Mouse (Mus musculus) forebrain, postnatal 0 days (tissue): ENCODE data around the gene Kcnh3. TPM values are rescaled to one million over a fixed set of nuclear protein-coding genes. Genes with fewer than 3 reads are reported as not detected.

Source experiments
- ATAC-seq: fragments of 200-750 bp; cut with Nextera tagmentation; 2 replicates; pipeline ENCODE4 v1.8.0; 2017; ENCODE audit warnings: mild to moderate bottlenecking, moderate library complexity
- DNase-seq: peaks from one replicate; pipeline ENCODE4 v3.0.0-alpha.2; 2015
- H3K27ac ChIP-seq: fragments of 300-500 bp; sonication (generic); 2 replicates; pipeline ENCODE4 v1.5.1; 2014; ENCODE audit warnings: low read depth, mild to moderate bottlenecking, antibody characterized with exemption, low read length, moderate library complexity, mixed read lengths
- H3K27me3 ChIP-seq: fragments of 300-500 bp; sonication (generic); 2 replicates; pipeline ENCODE4 v1.6.1; 2014; ENCODE audit warnings: mild to moderate bottlenecking, low read length, mixed read lengths; ENCODE audit not compliant: insufficient read depth
- H3K36me3 ChIP-seq: fragments of 300-500 bp; sonication (generic); 2 replicates; pipeline ENCODE4 v1.6.1; 2014; ENCODE audit warnings: mild to moderate bottlenecking, moderate library complexity; ENCODE audit not compliant: insufficient read depth
- H3K4me1 ChIP-seq: fragments of 300-500 bp; sonication (generic); 2 replicates; pipeline ENCODE4 v1.6.1; 2014; ENCODE audit warnings: antibody characterized with exemption; ENCODE audit not compliant: insufficient read depth
- H3K4me2 ChIP-seq: fragments of 300-500 bp; sonication (generic); 2 replicates; pipeline ENCODE4 v1.6.1; 2014; ENCODE audit warnings: low read depth, mild to moderate bottlenecking, moderate library complexity
- H3K4me3 ChIP-seq: fragments of 300-500 bp; sonication (generic); 2 replicates; pipeline ENCODE4 v1.5.1; 2014; ENCODE audit warnings: low read depth, low read length, mixed read lengths
- H3K9ac ChIP-seq: fragments of 300-500 bp; sonication (generic); 2 replicates; pipeline ENCODE4 v1.6.1; 2014; ENCODE audit warnings: mild to moderate bottlenecking
- H3K9me3 ChIP-seq: fragments of 300-500 bp; sonication (generic); 2 replicates; pipeline ENCODE4 v1.6.1; 2016; ENCODE audit warnings: low read length
- CTCF ChIP-seq: sonication (generic); IDR thresholded peaks from 2 replicates; pipeline ENCODE4 v1.5.1; 2016; ENCODE audit warnings: antibody characterized with exemption, control low read depth, low read depth
- WGBS: fragments of 180-500 bp; shearing (Covaris S2); extraction: QIAGEN DNeasy Blood & Tissue Kit; methylation state at CpG from one replicate; pipeline ENCODE4 v1.1.7; 2014; 5-methylcytosine and 5-hydroxymethylcytosine counted together
- polyA plus RNA-seq: library from polyadenylated mRNA; unstranded; fragments of >200 nt; fragmentation: Nextera tagmentation; extraction: Ambion mirVana; gene quantifications from 2 replicates; pipeline ENCODE4 v1.2.1, GENCODE M21; 2015
- total RNA-seq: library from RNA; depleted of rRNA; stranded (reverse); fragments of >200 nt; gene quantifications from 2 replicates; pipeline ENCODE4 v1.2.3, GENCODE M21; 2014; rRNA removed

The Kcnh3 gene
- total RNA-seq: 22.9 and 435 TPM in 2 replicates
- 7.7 and 8.2 TPM in 2 replicates for polyA plus RNA-seq

- TF ChIP-seq CTCF: peak; percentile 52
- H3K4me2 ChIP-seq: peak within 1 kb of the TSS; percentile 68
- no peaks in the 10 kb centered on the region for H3K9me3 ChIP-seq
- H3K9ac ChIP-seq: peak within 1 kb of the TSS; percentile 50
- H3K4me1 ChIP-seq: no peaks in the 10 kb centered on the region; the same call in 1 of the 2 replicates
- ATAC-seq (peak; percentile 78), DNase-seq (peak; percentile 85)
- H3K27me3 ChIP-seq: peaks cover 65% of the 10 kb centered on the region
- peak within 1 kb of the TSS; percentile 47 for H3K4me3 ChIP-seq
- H3K36me3 ChIP-seq: no peaks in the 10 kb centered on the region
- peak within 1 kb of the TSS; percentile 35; the same call in 1 of the 2 replicates for H3K27ac ChIP-seq
- under 1% methylated on average over 47 of the region's 66 CpGs for WGBS
Observed at GRCm38 (mm10) chr15:99224208-99224911, at the start of gene Kcnh3. Kcnh3 (plus strand) TSS chr15:99224861.

- DNase-seq (no peak), ATAC-seq (no peak)
- Histone ChIP-seq H3K9ac (no peak overlapping the region), H3K36me3 (peaks cover 37% of the 10 kb centered on the region), H3K4me3 (no peak overlapping the region), H3K27me3 (no peaks in the 10 kb centered on the region), H3K9me3 (no peaks in the 10 kb centered on the region), H3K4me1 (no peaks in the 10 kb centered on the region), H3K27ac (no peak overlapping the region), H3K4me2 (no peak overlapping the region)
- 91% methylated on average over 1 of the region's 2 CpGs for WGBS
- TF ChIP-seq CTCF: peak; percentile 13; the same call in 1 of the 2 replicates
Observed at GRCm38 (mm10) chr15:99179639-99180038, 45.0 kb upstream of the Kcnh3 start.

GRCm38 (mm10) chr15:99184217-99184914 lies 40.3 kb upstream of the Kcnh3 start:
- Histone ChIP-seq H3K4me2 (no peak overlapping the region), H3K9me3 (no peaks in the 10 kb centered on the region), H3K4me1 (no peaks in the 10 kb centered on the region), H3K4me3 (no peak overlapping the region), H3K27ac (no peak overlapping the region), H3K36me3 (peaks cover 55% of the 10 kb centered on the region), H3K27me3 (no peaks in the 10 kb centered on the region), H3K9ac (no peak overlapping the region)
- DNase-seq (no peak), ATAC-seq (no peak)
- WGBS: 87% methylated on average over 9 of the region's 9 CpGs
- TF ChIP-seq CTCF: no peak

GRCm38 (mm10) chr15:99194358-99194757 lies 30.3 kb upstream of the Kcnh3 start:
- Histone ChIP-seq H3K9ac (no peak overlapping the region), H3K4me1 (no peaks in the 10 kb centered on the region), H3K4me2 (no peak overlapping the region), H3K4me3 (no peak overlapping the region), H3K27ac (no peak overlapping the region), H3K27me3 (no peaks in the 10 kb centered on the region), H3K9me3 (no peaks in the 10 kb centered on the region), H3K36me3 (peaks cover 15% of the 10 kb centered on the region)
- TF ChIP-seq CTCF: no peak
- DNase-seq: no peak
- 62% methylated on average over 10 of the region's 10 CpGs for WGBS
- no peak for ATAC-seq

- Histone ChIP-seq H3K36me3 (peaks cover 17% of the 10 kb centered on the region), H3K4me2 (no peak overlapping the region), H3K4me3 (no peak overlapping the region), H3K9me3 (no peaks in the 10 kb centered on the region), H3K27me3 (no peaks in the 10 kb centered on the region), H3K27ac (no peak overlapping the region), H3K9ac (no peak overlapping the region), H3K4me1 (no peaks in the 10 kb centered on the region)
- DNase-seq (peak; percentile 61), ATAC-seq (peak; percentile 81)
- WGBS: 16% methylated on average over 6 of the region's 6 CpGs
- no peak for TF ChIP-seq CTCF
Observed at GRCm38 (mm10) chr15:99195043-99195442, 29.6 kb upstream of the Kcnh3 start.

- no peak overlapping the region for H3K4me3 ChIP-seq
- ATAC-seq (no peak), DNase-seq (peak; percentile 73)
- peaks cover 15% of the 10 kb centered on the region for H3K36me3 ChIP-seq
- H3K27me3 ChIP-seq: no peaks in the 10 kb centered on the region
- H3K9me3 ChIP-seq: no peaks in the 10 kb centered on the region
- H3K4me1 ChIP-seq: no peaks in the 10 kb centered on the region
- H3K4me2 ChIP-seq: no peak overlapping the region
- no peak overlapping the region for H3K27ac ChIP-seq
- no peak overlapping the region for H3K9ac ChIP-seq
- peak; percentile 69 for TF ChIP-seq CTCF
Observed at GRCm38 (mm10) chr15:99198761-99199160, 25.9 kb upstream of the Kcnh3 start.

- H3K9ac ChIP-seq: no peak overlapping the region
- DNase-seq (no peak), ATAC-seq (no peak)
- no peaks in the 10 kb centered on the region for H3K27me3 ChIP-seq
- no peak overlapping the region for H3K4me3 ChIP-seq
- peaks cover 38% of the 10 kb centered on the region for H3K36me3 ChIP-seq
- 59% methylated on average over 8 of the region's 8 CpGs for WGBS
- no peaks in the 10 kb centered on the region for H3K4me1 ChIP-seq
- no peak for TF ChIP-seq CTCF
- H3K9me3 ChIP-seq: no peaks in the 10 kb centered on the region
- no peak overlapping the region for H3K27ac ChIP-seq
- no peak overlapping the region for H3K4me2 ChIP-seq
Observed at GRCm38 (mm10) chr15:99205959-99206358, 18.7 kb upstream of the Kcnh3 start.
